Mouse (Mus musculus) left cerebral cortex, adult 2 months (tissue): ENCODE results near the gene Slc22a15. TPM values are rescaled to one million over a fixed set of nuclear protein-coding genes. Genes with fewer than 3 reads are reported as not detected.
"Not testable (repeated sequence)": the region's sequence is repeated elsewhere in the genome, so short reads cannot be mapped to it uniquely, and the experiment has no call there.

Source experiments
- DNase-seq, 2 experiments: peaks; one replicate each; pipeline ENCODE4 v3.0.0; 2021 to 2022; ENCODE audit warnings: low spot score in 2 of 2, mixed read lengths in 1 of 2; ENCODE audit errors: extremely low spot score in 1 of 2
- H3K27ac ChIP-seq: fragments of 200-600 bp; 2 replicates; pipeline ENCODE4 v1.8.1; 2022
- H3K4me3 ChIP-seq: fragments of 200-600 bp; 2 replicates; pipeline ENCODE4 v1.8.1; 2022
- CTCF ChIP-seq: fragments of 200-600 bp; IDR thresholded peaks from 2 replicates; pipeline ENCODE4 v1.8.1; 2022; ENCODE audit warnings: antibody characterized with exemption, mild to moderate bottlenecking, moderate library complexity
- intact Hi-C: fragments of 180-260 bp; cut with DNase I; formaldehyde crosslinking; loops from one replicate; pipeline ENCODE4 v1.15.1; 2025
- total RNA-seq, 2 experiments: library from RNA; stranded (reverse); gene quantifications; 2 replicates each; pipeline ENCODE4 v1.2.3; 2021

The Slc22a15 gene
- total RNA-seq, 2 experiments from 2014 or later, result 9.2 to 10.0 TPM

- no peak for DNase-seq
Measured at GRCm38 (mm10) chr3:101827220-101827715, 97.0 kb downstream of the Slc22a15 start.

GRCm38 (mm10) chr3:101824338-101824737, 99.9 kb downstream of the Slc22a15 start:
- no peak for DNase-seq
- Histone ChIP-seq H3K27ac (no peak overlapping the region), H3K4me3 (no peak overlapping the region)
- intact Hi-C loops, result no loop called here
- no peak for TF ChIP-seq CTCF

More at GRCm38 (mm10) chr3:101827220-101827715, 97.0 kb downstream of the Slc22a15 start:
- intact Hi-C loops, result no loop called here
- TF ChIP-seq CTCF, result no peak
- H3K27ac ChIP-seq, result no peak overlapping the region
- no peak overlapping the region for H3K4me3 ChIP-seq

GRCm38 (mm10) chr3:101822052-101822451, 102.2 kb downstream of the Slc22a15 start:
- intact Hi-C loops, result no loop called here
- peak; percentile 32 for TF ChIP-seq CTCF
- no peak for DNase-seq
- Histone ChIP-seq H3K27ac (no peak overlapping the region), H3K4me3 (no peak overlapping the region)

GRCm38 (mm10) chr3:101820708-101821107, 103.5 kb downstream of the Slc22a15 start:
- H3K4me3 ChIP-seq, intact Hi-C loops, DNase-seq, H3K27ac ChIP-seq: not testable (repeated sequence)

- Histone ChIP-seq H3K4me3 (no peak overlapping the region), H3K27ac (no peak overlapping the region)
- no peak for DNase-seq
- no peak for TF ChIP-seq CTCF
- intact Hi-C loops, result no loop called here
Measured at GRCm38 (mm10) chr3:101816006-101816405, 108.2 kb downstream of the Slc22a15 start.

GRCm38 (mm10) chr3:101814790-101815189, 109.5 kb downstream of the Slc22a15 start:
- intact Hi-C loops, result loop anchor here (5.0 kb wide), 3 partner anchors 442 to 852 kb away; no protein-coding TSS in a partner anchor
- Histone ChIP-seq H3K4me3 (no peak overlapping the region), H3K27ac (no peak overlapping the region)
- DNase-seq, result no peak
- no peak for TF ChIP-seq CTCF

- peak; percentile 97 for TF ChIP-seq CTCF
- DNase-seq, result peak; percentile 74 to 80
- Histone ChIP-seq H3K4me3 (no peak overlapping the region), H3K27ac (no peak overlapping the region)
- intact Hi-C loops, result loop anchor here (1.0 to 5.0 kb wide), 5 partner anchors 306 to 850 kb away; no protein-coding TSS in a partner anchor
Measured at GRCm38 (mm10) chr3:101812341-101812962, 111.8 kb downstream of the Slc22a15 start.

- no peak for DNase-seq
- TF ChIP-seq CTCF, result no peak
- Histone ChIP-seq H3K4me3 (no peak overlapping the region), H3K27ac (no peak overlapping the region)
- intact Hi-C loops, result loop anchor here (1.0 to 5.0 kb wide), 5 partner anchors 306 to 850 kb away; no protein-coding TSS in a partner anchor
Measured at GRCm38 (mm10) chr3:101811931-101812330, 112.3 kb downstream of the Slc22a15 start.

GRCm38 (mm10) chr3:101807646-101808045, 116.6 kb downstream of the Slc22a15 start:
- intact Hi-C loops, result loop anchor here (2.0 kb wide), 1 partner anchor 203 kb away; the partner anchor contains the start of gene Atp1a1
- no peak for TF ChIP-seq CTCF
- DNase-seq, result no peak
- Histone ChIP-seq H3K27ac (no peak overlapping the region), H3K4me3 (no peak overlapping the region)

- no peak for DNase-seq
- intact Hi-C loops, result loop anchor here (1.0 to 2.0 kb wide), 3 partner anchors 202 to 313 kb away; partner anchors contain the start of gene Atp1a1
- TF ChIP-seq CTCF, result no peak
Measured at GRCm38 (mm10) chr3:101806941-101807340, 117.3 kb downstream of the Slc22a15 start.

GRCm38 (mm10) chr3:101806149-101806548, 118.1 kb downstream of the Slc22a15 start:
- intact Hi-C loops, result loop anchor here (1.0 to 2.0 kb wide), 3 partner anchors 201 to 312 kb away; partner anchors contain the start of gene Atp1a1
- DNase-seq, result peak; percentile 87 to 97
- Histone ChIP-seq H3K4me3 (no peak overlapping the region), H3K27ac (no peak overlapping the region; the same call in 1 of the 2 replicates)
- TF ChIP-seq CTCF, result peak; percentile 97

More at GRCm38 (mm10) chr3:101806941-101807340, 117.3 kb downstream of the Slc22a15 start:
- Histone ChIP-seq H3K27ac (no peak overlapping the region), H3K4me3 (no peak overlapping the region)

Other genes with a start within 250 kb of the Slc22a15 start
- gene Mab21l3, start 75.5 kb downstream of the Slc22a15 start, total RNA-seq, result under 1 TPM; 0.12 to 0.32 TPM
- gene Nhlh2, start 85.6 kb upstream of the Slc22a15 start, total RNA-seq, result under 1 TPM; 0.26 to 0.52 TPM
- gene Casq2, start 162.0 kb upstream of the Slc22a15 start, total RNA-seq, result 1 to 10 TPM in 1 of 2 experiments, under 1 TPM in 1; 0.68 to 1.4 TPM